Mouse (Mus musculus): ENCODE measurements around the gene Hinfp. TPM values are rescaled to one million over a fixed set of nuclear protein-coding genes. Genes with fewer than 3 reads are reported as not detected.
A peak's percentile ranks its signal among the peaks of the same experiment; 100 is the strongest.

The Hinfp gene
- 19.1 and 20.1 TPM in 2 replicates for polyA plus RNA-seq (2014; fragmentation: Nextera tagmentation; extraction: Ambion mirVana)

DNA sequence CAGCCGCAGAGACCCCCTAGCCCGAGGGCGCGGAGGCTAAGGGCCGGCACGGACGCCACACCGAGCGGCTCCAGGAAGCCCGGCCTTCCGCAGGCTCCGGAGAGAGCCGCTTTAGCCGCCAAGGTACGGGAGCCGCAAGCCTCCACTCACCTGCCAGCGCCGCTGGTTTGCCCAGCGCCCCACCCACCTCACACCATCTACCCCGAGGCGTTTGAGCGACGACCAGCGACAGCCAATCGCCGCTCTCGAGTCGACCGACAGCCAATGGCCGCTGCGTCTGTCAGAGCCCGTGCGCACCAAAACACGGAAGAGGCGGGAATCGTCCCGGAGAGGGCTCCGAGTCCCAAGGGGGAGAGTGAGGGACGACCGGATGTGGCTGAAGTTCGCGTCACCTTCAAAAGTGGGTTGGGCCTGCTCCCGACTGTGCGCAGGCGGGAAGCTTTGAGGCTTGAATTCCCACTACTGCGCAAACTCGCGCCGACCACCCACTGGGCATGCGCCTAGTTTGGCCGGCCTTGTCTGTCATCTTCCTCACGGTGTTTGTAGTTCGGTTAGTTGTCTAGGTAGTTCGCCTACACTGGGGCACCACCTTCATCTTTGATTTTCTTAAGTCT lies at the start of gene Hinfp:
Gene Hinfp, minus strand, starts transcription at position 206 of the 614 bp plus-strand sequence.
- Histone ChIP-seq H3K4me2 (peak within 1 kb of the TSS; percentile 84), H3K4me3 (ENCODE audit: low read depth, low read length) (peak within 1 kb of the TSS; percentile 97), H3K27me3 (ENCODE audit: insufficient read depth, low read length) (no peaks in the 10 kb centered on the region), H3K36me3 (ENCODE audit: insufficient read depth) (peaks cover 25% of the 10 kb centered on the region), H3K27ac (ENCODE audit: low read depth) (peak within 1 kb of the TSS; percentile 54), H3K4me1 (ENCODE audit: insufficient read depth) (0 out of 2 replicates have a peak, but pooled peaks cover under 1% of the 10 kb centered on the region), H3K9me3 (ENCODE audit: low read depth, low read length) (no peaks in the 10 kb centered on the region), H3K9ac (peak within 1 kb of the TSS; percentile 87)
- peak; percentile 99 for ATAC-seq (ENCODE audit: insufficient read depth)
- WGBS: under 1% methylated on average over 54 of the region's 54 CpGs
- TF ChIP-seq CTCF (IDR thresholded peaks at IDR 0.05; ENCODE audit: low read depth): no peak
- DNase-seq: peak; percentile 100

DNA sequence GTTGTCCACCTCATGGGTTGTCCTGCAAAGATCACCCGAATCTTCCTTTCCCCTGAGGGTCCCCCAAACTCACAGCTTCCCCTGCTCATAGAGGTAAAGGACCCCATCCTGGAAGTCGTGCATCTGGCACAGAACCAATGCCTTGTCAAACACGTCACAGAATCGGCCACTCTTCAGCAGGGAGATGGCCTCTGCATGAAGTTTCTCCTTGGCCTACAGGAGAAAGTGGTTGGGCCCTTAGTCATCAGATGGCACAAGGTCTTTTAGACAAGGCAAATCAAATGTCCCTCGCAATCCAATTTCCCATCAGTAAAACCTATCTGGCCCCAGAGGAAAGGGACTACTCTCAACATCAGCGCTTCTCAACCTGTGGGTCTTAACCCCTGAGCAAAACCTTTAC lies 47.7 kb upstream of the Hinfp start:
- Histone ChIP-seq H3K36me3 (ENCODE audit: insufficient read depth) (peaks cover 96% of the 10 kb centered on the region), H3K4me3 (ENCODE audit: low read depth, low read length) (no peak overlapping the region), H3K4me1 (ENCODE audit: insufficient read depth) (no peaks in the 10 kb centered on the region), H3K9ac (no peak overlapping the region), H3K9me3 (ENCODE audit: low read depth, low read length) (no peaks in the 10 kb centered on the region), H3K27me3 (ENCODE audit: insufficient read depth, low read length) (no peaks in the 10 kb centered on the region), H3K4me2 (no peak overlapping the region), H3K27ac (ENCODE audit: low read depth) (no peak overlapping the region)
- WGBS: 89% methylated on average over 6 of the region's 6 CpGs
- TF ChIP-seq CTCF (IDR thresholded peaks at IDR 0.05; ENCODE audit: low read depth): no peak
- DNase-seq (no peak), ATAC-seq (ENCODE audit: insufficient read depth) (no peak)

DNA sequence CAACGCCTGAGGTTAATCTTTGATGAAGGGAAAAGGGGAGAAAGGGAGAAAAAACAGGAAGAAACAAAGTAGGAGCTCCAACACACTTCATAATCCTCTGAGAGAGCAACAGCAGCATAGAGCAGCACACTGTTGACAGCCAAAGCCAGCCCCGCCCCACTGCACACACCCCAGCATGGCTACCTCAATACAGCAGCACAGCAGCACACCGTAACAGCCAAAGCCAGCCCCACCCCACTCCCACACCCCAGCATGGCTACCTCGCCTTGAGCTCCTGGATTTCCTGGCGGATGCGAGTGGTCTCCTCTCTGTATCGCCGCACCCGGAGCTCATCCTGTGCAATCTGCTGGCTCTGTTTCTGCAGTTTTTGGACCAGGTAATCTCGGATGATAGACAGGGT lies 46.9 kb upstream of the Hinfp start:
- Histone ChIP-seq H3K9me3 (ENCODE audit: low read depth, low read length) (no peaks in the 10 kb centered on the region), H3K4me1 (ENCODE audit: insufficient read depth) (no peaks in the 10 kb centered on the region), H3K27ac (ENCODE audit: low read depth) (no peak overlapping the region), H3K36me3 (ENCODE audit: insufficient read depth) (peaks cover 96% of the 10 kb centered on the region), H3K4me2 (no peak overlapping the region), H3K9ac (no peak overlapping the region), H3K27me3 (ENCODE audit: insufficient read depth, low read length) (no peaks in the 10 kb centered on the region), H3K4me3 (ENCODE audit: low read depth, low read length) (no peak overlapping the region)
- no peak for TF ChIP-seq CTCF (IDR thresholded peaks at IDR 0.05; ENCODE audit: low read depth)
- ATAC-seq (ENCODE audit: insufficient read depth): no peak
- no peak for DNase-seq
- 87% methylated on average over 10 of the region's 10 CpGs for WGBS

DNA sequence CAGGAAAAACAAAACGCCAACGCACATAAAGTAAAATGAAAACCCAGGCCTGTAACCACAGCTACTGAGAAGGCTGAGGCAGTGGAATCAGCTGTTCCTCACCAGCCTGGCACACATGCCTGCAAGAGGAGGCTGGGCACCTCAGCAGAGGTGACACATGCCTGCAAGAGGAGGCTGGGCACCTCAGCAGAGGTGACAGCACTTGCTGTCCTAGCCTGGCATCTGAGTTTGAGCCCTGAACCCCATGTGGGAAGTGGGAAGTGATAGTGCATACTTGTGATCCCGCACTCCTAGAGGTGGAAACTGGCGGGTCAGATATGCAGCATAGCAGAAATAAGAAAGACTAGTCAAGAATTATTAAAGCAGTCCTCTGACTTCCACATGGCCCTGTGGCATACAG lies 45.9 kb upstream of the Hinfp start:
- whole genome bisulfite sequencing: 93% methylated on average over 4 of the region's 4 CpGs

DNA sequence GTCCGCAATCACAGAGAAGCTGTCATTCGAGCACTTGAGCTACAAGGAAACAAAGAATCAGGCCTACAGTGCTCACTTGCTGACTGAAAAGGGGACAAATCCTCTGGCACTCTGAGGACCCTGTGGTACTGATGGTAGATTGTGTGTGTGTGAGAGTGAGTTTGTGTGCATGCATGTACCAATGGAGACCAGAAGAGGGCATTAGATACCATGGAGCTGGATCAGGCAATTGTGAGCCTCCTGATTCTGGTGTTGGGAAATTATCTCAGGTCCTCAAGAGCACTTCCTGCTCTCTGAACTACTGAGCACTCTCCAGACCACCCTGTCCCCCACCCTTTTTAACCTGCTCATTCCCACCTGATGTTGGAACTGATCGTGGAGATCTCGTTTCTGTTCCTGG lies 43.1 kb upstream of the Hinfp start:
- no peaks in the 10 kb centered on the region for H3K9me3 ChIP-seq (ENCODE audit: low read depth, low read length)
- no peaks in the 10 kb centered on the region for H3K27me3 ChIP-seq (ENCODE audit: insufficient read depth, low read length)
- no peaks in the 10 kb centered on the region for H3K4me1 ChIP-seq (ENCODE audit: insufficient read depth)
- H3K27ac ChIP-seq (ENCODE audit: low read depth): no peak overlapping the region
- TF ChIP-seq CTCF (IDR thresholded peaks at IDR 0.05; ENCODE audit: low read depth): peak; percentile 30
- WGBS: 96% methylated on average over 4 of the region's 4 CpGs
- no peak overlapping the region for H3K9ac ChIP-seq
- ATAC-seq (ENCODE audit: insufficient read depth) (no peak), DNase-seq (no peak)
- H3K36me3 ChIP-seq (ENCODE audit: insufficient read depth): peaks cover 69% of the 10 kb centered on the region
- H3K4me3 ChIP-seq (ENCODE audit: low read depth, low read length): no peak overlapping the region
- H3K4me2 ChIP-seq: no peak overlapping the region

More for the DNA sequence above, 45.9 kb upstream of the Hinfp start:
- Histone ChIP-seq H3K9me3 (ENCODE audit: low read depth, low read length) (no peaks in the 10 kb centered on the region), H3K4me1 (ENCODE audit: insufficient read depth) (no peaks in the 10 kb centered on the region), H3K27me3 (ENCODE audit: insufficient read depth, low read length) (no peaks in the 10 kb centered on the region), H3K4me3 (ENCODE audit: low read depth, low read length) (no peak overlapping the region), H3K9ac (no peak overlapping the region), H3K27ac (ENCODE audit: low read depth) (no peak overlapping the region), H3K36me3 (ENCODE audit: insufficient read depth) (peaks cover 96% of the 10 kb centered on the region), H3K4me2 (no peak overlapping the region)
- DNase-seq (no peak), ATAC-seq (ENCODE audit: insufficient read depth) (no peak)
- TF ChIP-seq CTCF (IDR thresholded peaks at IDR 0.05; ENCODE audit: low read depth): no peak

DNA sequence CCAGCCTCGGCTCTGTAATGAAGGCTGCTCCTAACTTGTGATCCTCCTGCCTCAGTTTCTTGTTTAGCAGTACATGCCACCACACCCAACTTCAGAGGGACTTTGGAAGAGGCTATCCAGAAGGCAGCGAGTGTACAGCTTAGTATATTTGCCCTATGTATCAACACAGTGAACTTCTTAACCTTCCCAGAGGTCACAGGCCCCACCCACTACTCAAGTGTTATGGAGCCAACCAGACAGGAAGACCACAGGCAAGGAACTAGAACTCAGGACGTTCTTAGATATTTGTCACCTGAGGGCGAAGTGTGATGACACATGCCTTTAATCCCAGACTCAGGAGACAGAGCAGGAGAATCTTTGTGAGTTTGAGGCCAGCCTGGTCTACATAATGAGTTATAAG lies 42.1 kb upstream of the Hinfp start:
- H3K9me3 ChIP-seq (ENCODE audit: low read depth, low read length): no peaks in the 10 kb centered on the region
- H3K27ac ChIP-seq (ENCODE audit: low read depth): no peak overlapping the region
- H3K27me3 ChIP-seq (ENCODE audit: insufficient read depth, low read length): no peaks in the 10 kb centered on the region
- H3K4me2 ChIP-seq: no peak overlapping the region
- no peak overlapping the region for H3K9ac ChIP-seq
- no peak overlapping the region for H3K4me3 ChIP-seq (ENCODE audit: low read depth, low read length)
- H3K4me1 ChIP-seq (ENCODE audit: insufficient read depth): no peaks in the 10 kb centered on the region
- peaks cover 60% of the 10 kb centered on the region for H3K36me3 ChIP-seq (ENCODE audit: insufficient read depth)
- no peak for TF ChIP-seq CTCF (IDR thresholded peaks at IDR 0.05; ENCODE audit: low read depth)
- DNase-seq (no peak), ATAC-seq (ENCODE audit: insufficient read depth) (no peak)
- 82% methylated on average over 4 of the region's 4 CpGs for WGBS

DNA sequence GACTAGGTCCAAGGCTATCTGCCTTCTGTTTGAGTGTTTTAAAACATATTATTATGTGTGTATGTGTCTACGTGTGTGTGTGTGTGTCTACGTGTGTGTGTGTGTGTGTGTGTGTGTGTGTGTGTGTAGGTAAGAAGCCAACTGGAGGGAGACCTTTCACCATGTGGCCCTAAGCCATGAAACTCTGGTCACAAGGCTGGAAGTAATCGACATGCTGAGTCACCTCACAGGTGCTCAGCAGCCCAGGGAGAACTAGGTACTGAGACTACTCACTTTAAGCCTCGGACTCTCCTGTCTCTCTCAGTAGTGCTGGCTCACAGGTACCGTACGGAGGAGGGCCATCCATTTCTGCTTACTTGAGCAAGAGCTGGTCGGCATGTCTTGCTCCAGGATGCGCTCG lies 41.7 kb upstream of the Hinfp start:
- H3K27me3 ChIP-seq (ENCODE audit: insufficient read depth, low read length): no peaks in the 10 kb centered on the region
- no peak overlapping the region for H3K27ac ChIP-seq (ENCODE audit: low read depth)
- peaks cover 55% of the 10 kb centered on the region for H3K36me3 ChIP-seq (ENCODE audit: insufficient read depth)
- DNase-seq (no peak), ATAC-seq (ENCODE audit: insufficient read depth) (no peak)
- H3K4me1 ChIP-seq (ENCODE audit: insufficient read depth): no peaks in the 10 kb centered on the region
- no peak overlapping the region for H3K4me2 ChIP-seq
- no peaks in the 10 kb centered on the region for H3K9me3 ChIP-seq (ENCODE audit: low read depth, low read length)
- no peak overlapping the region for H3K9ac ChIP-seq
- no peak for TF ChIP-seq CTCF (IDR thresholded peaks at IDR 0.05; ENCODE audit: low read depth)
- no peak overlapping the region for H3K4me3 ChIP-seq (ENCODE audit: low read depth, low read length)
- WGBS: 93% methylated on average over 9 of the region's 9 CpGs

Measured in lung, embryonic 14.5 days (tissue).